Mouse (Mus musculus): ENCODE results near the gene Tcp11. TPM values are rescaled to one million over a fixed set of nuclear protein-coding genes. Genes with fewer than 3 reads are reported as not detected.

Gene Tcp11
- total RNA-seq, 2 experiments from 2014 or later: not detected

- intact Hi-C loops (cut with DNase I): loop anchor here (10.0 kb wide), 2 partner anchors 217 to 433 kb away; partner anchors contain the start of gene Pacsin1
Measured at GRCm38 (mm10) chr17:28087430-28087829, 7.0 kb upstream of the Tcp11 start.

GRCm38 (mm10) chr17:28084964-28085363 lies 4.5 kb upstream of the Tcp11 start:
- intact Hi-C loops (cut with DNase I): loop anchor here (1.0 to 10.0 kb wide), 4 partner anchors 48 to 430 kb away; partner anchors contain the start of gene Pacsin1

More at GRCm38 (mm10) chr17:28087430-28087829, 7.0 kb upstream of the Tcp11 start:
- DNase-seq: no peak

GRCm38 (mm10) chr17:28084395-28084905 lies 4.0 kb upstream of the Tcp11 start:
- no peak for DNase-seq
- intact Hi-C loops (cut with DNase I): loop anchor here (10.0 kb wide), 2 partner anchors 220 to 430 kb away; partner anchors contain the start of gene Pacsin1

More at GRCm38 (mm10) chr17:28084964-28085363, 4.5 kb upstream of the Tcp11 start:
- peak; percentile 88 to 92 for DNase-seq

- no peak for DNase-seq
- intact Hi-C loops (cut with DNase I): loop anchor here (10.0 kb wide), 2 partner anchors 222 to 428 kb away; partner anchors contain the start of gene Pacsin1
Measured at GRCm38 (mm10) chr17:28082863-28083262, 2.4 kb upstream of the Tcp11 start.

GRCm38 (mm10) chr17:28081856-28082255 lies 1.4 kb upstream of the Tcp11 start:
- intact Hi-C loops (cut with DNase I): loop anchor here (10.0 kb wide), 2 partner anchors 223 to 427 kb away; partner anchors contain the start of gene Pacsin1
- DNase-seq: no peak

- intact Hi-C loops (cut with DNase I): loop anchor here (10.0 kb wide), 2 partner anchors 223 to 427 kb away; partner anchors contain the start of gene Pacsin1
- DNase-seq: peak in 1 of 2 experiments; percentile 49
Measured at GRCm38 (mm10) chr17:28081385-28081784, 946 bp upstream of the Tcp11 start.

- intact Hi-C loops (cut with DNase I): loop anchor here (10.0 kb wide), 2 partner anchors 224 to 426 kb away; partner anchors contain the start of gene Pacsin1
Measured at GRCm38 (mm10) chr17:28080817-28081165, 352 bp upstream of the Tcp11 start.

GRCm38 (mm10) chr17:28079618-28080017 lies 821 bp downstream of the Tcp11 start:
- intact Hi-C loops (cut with DNase I): loop anchor here (1.0 to 10.0 kb wide), 4 partner anchors 89 to 425 kb away; partner anchors contain the start of genes Anks1, Pacsin1 and Taf11
- peak; percentile 81 to 89 for DNase-seq

More at GRCm38 (mm10) chr17:28080817-28081165, 352 bp upstream of the Tcp11 start:
- DNase-seq: no peak

- intact Hi-C loops (cut with DNase I): loop anchor here (2.0 kb wide), 1 partner anchor 169 kb away; the partner anchor contains the start of genes Anks1 and Taf11
- DNase-seq: no peak
Measured at GRCm38 (mm10) chr17:28078028-28078427, 2.4 kb downstream of the Tcp11 start.

GRCm38 (mm10) chr17:28074486-28074885 lies 6.0 kb downstream of the Tcp11 start:
- intact Hi-C loops (cut with DNase I): no loop called here
- no peak for DNase-seq

- DNase-seq: no peak
- intact Hi-C loops (cut with DNase I): no loop called here
Measured at GRCm38 (mm10) chr17:28072730-28073129, 7.7 kb downstream of the Tcp11 start.

GRCm38 (mm10) chr17:28070256-28070655 lies 10.2 kb downstream of the Tcp11 start:
- DNase-seq: no peak
- intact Hi-C loops (cut with DNase I): loop anchor here (2.0 kb wide), 1 partner anchor 15 kb away; no protein-coding TSS in a partner anchor

- intact Hi-C loops (cut with DNase I): no loop called here
- DNase-seq: no peak
Measured at GRCm38 (mm10) chr17:28069446-28069845, 11.0 kb downstream of the Tcp11 start.

GRCm38 (mm10) chr17:28067303-28067702 lies 13.1 kb downstream of the Tcp11 start:
- DNase-seq: no peak
- intact Hi-C loops (cut with DNase I): no loop called here

- no peak for DNase-seq
- intact Hi-C loops (cut with DNase I): loop anchor here (5.0 kb wide), 2 partner anchors 71 to 156 kb away; partner anchors contain the start of genes Anks1 and Taf11
Measured at GRCm38 (mm10) chr17:28063163-28063562, 17.3 kb downstream of the Tcp11 start.

- no peak for DNase-seq
- intact Hi-C loops (cut with DNase I): loop anchor here (5.0 kb wide), 2 partner anchors 70 to 155 kb away; partner anchors contain the start of genes Anks1 and Taf11
Measured at GRCm38 (mm10) chr17:28062710-28063109, 17.7 kb downstream of the Tcp11 start.

- DNase-seq: peak in 1 of 2 experiments; percentile 32
- intact Hi-C loops (cut with DNase I): loop anchor here (5.0 kb wide), 2 partner anchors 69 to 154 kb away; partner anchors contain the start of genes Anks1 and Taf11
Measured at GRCm38 (mm10) chr17:28061472-28061871, 19.0 kb downstream of the Tcp11 start.

- intact Hi-C loops (cut with DNase I): loop anchor here (5.0 kb wide), 2 partner anchors 68 to 153 kb away; partner anchors contain the start of genes Anks1 and Taf11
- DNase-seq: no peak
Measured at GRCm38 (mm10) chr17:28060681-28061080, 19.8 kb downstream of the Tcp11 start.

GRCm38 (mm10) chr17:28058346-28058745 lies 22.1 kb downstream of the Tcp11 start:
- intact Hi-C loops (cut with DNase I): loop anchor here (2.0 kb wide), 1 partner anchor 26 kb away; no protein-coding TSS in a partner anchor
- DNase-seq: no peak

GRCm38 (mm10) chr17:28052293-28052863 lies 28.1 kb downstream of the Tcp11 start:
- intact Hi-C loops (cut with DNase I): no loop called here
- no peak for DNase-seq

GRCm38 (mm10) chr17:28050210-28050609 lies 30.2 kb downstream of the Tcp11 start:
- intact Hi-C loops (cut with DNase I): no loop called here
- DNase-seq: peak in 1 of 2 experiments; percentile 45

Data from heart, postnatal 36 days (tissue).